Mouse (Mus musculus) ovary, adult 18-20 months (tissue): ENCODE results near the gene Dnm3.

Source experiments
- DNase-seq: peaks from one replicate; pipeline ENCODE4 v3.0.0; 2022; ENCODE audit warnings: low spot score, mixed read lengths

Dnm3 gene

GRCm38 (mm10) chr1:162162249-162162648, 315.6 kb downstream of the Dnm3 start:
- no peak for DNase-seq

DNA sequence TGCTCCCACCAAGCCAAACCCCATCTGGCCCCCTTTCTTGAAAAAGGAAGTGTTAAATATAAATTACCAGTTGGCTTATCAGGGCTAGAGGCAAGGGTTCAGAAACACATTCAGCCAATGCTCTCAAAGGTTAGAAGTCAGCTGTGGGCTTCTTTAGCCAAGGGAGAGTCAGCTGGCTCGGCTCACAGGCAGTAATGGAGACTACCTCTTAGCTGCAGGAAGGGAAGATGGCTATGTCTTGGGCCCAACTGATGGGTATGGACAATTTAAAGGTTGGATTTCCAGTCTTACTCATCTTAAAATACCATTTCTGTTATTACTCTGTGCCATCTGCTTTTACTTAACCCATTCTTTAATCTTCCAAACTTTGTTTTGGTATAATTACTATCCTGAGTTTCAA, 317.1 kb downstream of the Dnm3 start:
- DNase-seq = no peak

- no peak for DNase-seq
These were observed 319.3 kb downstream of the Dnm3 start for GRCm38 (mm10) chr1:162158486-162158885.

DNA sequence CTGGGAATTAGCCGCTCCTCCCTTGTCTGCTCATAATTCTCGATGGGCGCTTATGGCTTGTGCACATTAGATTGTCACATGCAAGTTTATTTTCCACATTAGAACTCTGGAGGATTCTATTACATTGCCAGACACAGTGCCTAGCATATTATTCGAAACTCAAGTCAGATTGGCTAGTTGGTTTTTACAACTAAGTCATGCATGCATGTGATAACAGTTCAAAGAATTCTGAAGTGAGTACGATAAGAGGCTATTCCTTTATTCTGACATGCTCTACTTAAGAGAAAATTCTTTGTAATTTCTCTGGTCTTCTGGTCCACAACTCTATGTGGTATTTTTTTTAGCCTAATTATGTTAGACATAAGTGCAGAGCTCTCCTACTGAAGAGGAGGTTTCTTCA, 320.2 kb downstream of the Dnm3 start:
- DNase-seq = no peak

GRCm38 (mm10) chr1:162156873-162157272, 321.0 kb downstream of the Dnm3 start:
- DNase-seq = no peak

- DNase-seq = no peak
These were observed 322.3 kb downstream of the Dnm3 start for GRCm38 (mm10) chr1:162155546-162155945.

DNA sequence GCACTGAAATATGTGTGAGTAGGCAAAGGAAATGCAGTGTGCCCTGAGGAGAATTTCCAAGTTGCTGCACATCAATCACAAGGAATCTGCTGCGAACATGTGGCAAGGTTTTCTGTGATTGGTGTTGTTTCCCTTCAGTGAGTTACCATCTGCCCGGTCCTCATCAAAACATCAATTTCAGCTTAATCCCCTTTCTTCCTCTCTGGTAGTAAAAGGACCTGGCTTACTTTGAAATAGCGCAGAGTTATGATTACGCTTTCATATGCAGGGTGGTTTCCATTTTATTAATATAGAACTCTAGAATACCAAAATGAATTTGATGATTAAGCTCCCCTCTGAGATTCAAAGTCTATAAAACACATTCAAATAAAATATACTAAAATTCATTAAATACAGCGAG, 324.7 kb downstream of the Dnm3 start:
- no peak for DNase-seq

GRCm38 (mm10) chr1:162149730-162150129, 328.1 kb downstream of the Dnm3 start:
- DNase-seq = no peak

- no peak for DNase-seq
These were observed 330.3 kb downstream of the Dnm3 start for GRCm38 (mm10) chr1:162147554-162147953.

DNA sequence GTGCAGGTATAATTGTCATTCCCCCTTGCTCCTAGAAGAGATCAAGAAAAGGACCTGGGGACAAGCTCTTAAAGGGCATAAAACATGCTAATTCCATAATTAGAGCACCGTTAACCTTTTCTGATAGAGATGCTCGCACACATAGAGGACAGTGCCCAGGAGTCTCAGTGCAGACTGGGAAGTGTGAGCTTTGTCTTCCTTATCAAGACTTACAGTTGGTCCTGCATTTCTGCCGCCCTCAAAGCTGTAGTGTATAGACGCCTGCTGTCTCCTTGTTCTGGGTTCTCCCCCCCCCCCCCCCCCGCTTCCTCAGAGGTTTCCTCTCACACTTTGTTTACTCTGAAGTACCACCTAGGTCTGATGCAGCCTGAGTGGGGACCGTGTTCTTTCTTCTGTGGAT, 332.1 kb downstream of the Dnm3 start:
- DNase-seq = no peak

- no peak for DNase-seq
These were observed 332.8 kb downstream of the Dnm3 start for GRCm38 (mm10) chr1:162144992-162145391.

- DNase-seq = no peak
These were observed 333.6 kb downstream of the Dnm3 start for GRCm38 (mm10) chr1:162143974-162144912.

DNA sequence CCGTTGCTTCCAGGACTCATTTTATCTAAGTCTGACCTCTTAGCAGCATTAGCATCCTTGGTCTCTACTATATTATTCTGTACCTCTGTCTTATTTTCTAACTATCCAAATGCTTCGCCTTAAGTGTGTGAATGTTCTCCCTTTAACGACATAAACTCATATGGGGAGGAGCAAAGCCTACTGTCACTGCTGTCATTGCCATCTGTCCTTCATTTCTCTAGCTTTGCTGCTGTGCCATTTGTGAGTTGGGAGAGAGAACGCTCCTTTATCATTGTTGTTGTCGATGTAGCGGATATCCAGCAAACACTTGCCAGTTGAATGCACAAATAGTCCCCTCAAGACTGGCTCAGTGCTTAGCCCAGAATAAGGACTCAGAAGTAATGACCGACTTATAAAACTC, 335.5 kb downstream of the Dnm3 start:
- no peak for DNase-seq

GRCm38 (mm10) chr1:162136328-162136727, 341.5 kb downstream of the Dnm3 start:
- DNase-seq = no peak

- no peak for DNase-seq
These were observed 342.2 kb downstream of the Dnm3 start for GRCm38 (mm10) chr1:162135451-162136213.

- no peak for DNase-seq
These were observed 343.2 kb downstream of the Dnm3 start for GRCm38 (mm10) chr1:162134651-162135066.

DNA sequence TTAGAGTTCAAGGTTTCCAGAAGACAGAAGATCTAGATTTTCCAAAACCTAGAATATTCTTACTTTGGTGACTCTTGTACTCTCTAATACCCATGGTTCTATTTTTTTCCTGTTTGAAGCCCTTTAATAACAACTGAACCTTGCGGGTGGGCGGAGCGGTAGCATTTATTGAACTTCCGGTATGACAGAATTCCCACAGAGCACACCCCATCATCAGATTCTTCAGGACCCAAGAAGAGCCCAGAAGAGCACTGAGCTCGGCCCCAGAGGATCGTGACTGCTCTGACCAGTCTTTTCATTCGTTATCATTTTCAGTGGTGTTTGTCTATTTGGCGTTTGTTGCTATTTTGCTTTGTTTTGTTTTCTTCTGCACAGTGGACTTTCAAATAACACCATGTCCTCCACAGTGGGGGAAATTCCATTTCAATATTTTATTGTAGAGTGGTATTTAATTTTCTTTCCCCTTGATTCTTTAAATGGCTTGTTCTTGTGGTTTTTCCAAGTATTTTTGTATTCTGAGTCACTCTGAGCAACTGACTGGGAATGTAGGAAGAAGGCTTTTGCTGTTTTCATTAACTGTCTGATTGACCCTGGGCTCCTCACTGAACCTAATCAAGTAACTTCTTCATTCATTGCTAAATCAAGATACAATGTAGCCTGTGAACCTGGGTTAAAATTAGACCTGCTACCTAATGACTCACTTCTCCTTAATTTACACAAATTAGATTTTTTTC, 344.8 kb downstream of the Dnm3 start:
- DNase-seq = no peak

DNA sequence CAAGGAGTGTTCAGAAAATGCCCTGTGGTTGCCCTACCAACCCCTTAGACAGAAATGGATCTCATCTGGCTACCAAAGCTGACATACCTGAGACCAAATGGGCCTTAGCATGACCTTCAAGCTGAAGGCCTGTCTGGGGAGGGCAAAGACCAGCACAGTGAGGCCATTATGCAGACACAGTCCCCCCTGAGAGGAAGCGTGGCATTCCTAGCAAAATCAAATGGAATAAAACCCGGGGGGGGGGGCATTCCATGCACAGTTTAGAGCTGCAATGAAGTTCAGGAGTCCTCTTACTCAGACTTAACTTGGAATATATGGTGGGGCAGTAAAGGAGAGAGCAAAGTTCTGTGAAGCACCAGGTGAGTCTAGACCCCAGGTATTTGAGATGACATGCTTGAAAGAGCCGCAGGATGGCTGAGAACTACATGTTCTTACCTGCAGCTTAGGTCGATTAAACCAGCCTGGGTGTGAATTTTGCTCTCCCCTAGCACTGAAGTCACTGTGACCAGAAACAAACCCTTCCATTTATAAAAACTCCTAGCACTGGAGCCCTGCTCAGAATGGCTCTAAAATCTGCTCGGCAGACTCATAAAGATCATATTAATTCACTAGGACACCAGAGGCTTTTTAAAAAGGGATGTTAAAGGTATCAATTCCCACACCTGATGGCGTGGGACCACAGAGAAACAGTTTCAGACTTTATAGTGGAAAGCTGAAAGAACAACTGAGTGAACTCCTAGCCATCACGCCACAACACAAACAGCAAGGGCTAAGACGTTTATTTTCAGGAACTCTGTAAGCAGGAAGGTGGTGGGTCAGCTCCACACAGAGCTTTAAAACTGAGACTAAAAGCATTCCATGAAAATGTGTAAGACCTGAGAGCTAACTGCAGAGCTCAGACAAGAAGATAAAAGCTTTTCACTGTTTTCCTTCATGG, 350.7 kb downstream of the Dnm3 start:
- no peak for DNase-seq

- DNase-seq = no peak
These were observed 353.4 kb downstream of the Dnm3 start for GRCm38 (mm10) chr1:162124396-162124795.

- no peak for DNase-seq
These were observed 356.2 kb downstream of the Dnm3 start for GRCm38 (mm10) chr1:162121441-162122200.

GRCm38 (mm10) chr1:162109437-162109813, 368.4 kb downstream of the Dnm3 start:
- DNase-seq = no peak
